Mouse (Mus musculus) intestine, postnatal 0 days (tissue): ENCODE data around the gene Erp29. TPM values are rescaled to one million over a fixed set of nuclear protein-coding genes. Genes with fewer than 3 reads are reported as not detected.

Source experiments
- ATAC-seq: fragments of 200-750 bp; cut with Nextera tagmentation; 2 replicates; pipeline ENCODE4 v1.8.0; 2017; ENCODE audit warnings: mild to moderate bottlenecking, moderate TSS enrichment, moderate library complexity
- H3K27ac ChIP-seq: fragments of 300-500 bp; sonication (generic); 2 replicates; pipeline ENCODE4 v1.5.1; 2014; ENCODE audit warnings: mild to moderate bottlenecking, low read depth, low read length, moderate library complexity
- H3K27me3 ChIP-seq: fragments of 300-500 bp; sonication (generic); replicated peaks from 2 replicates; pipeline ENCODE4 v1.6.1; 2014; ENCODE audit warnings: low read length, mixed read lengths; ENCODE audit not compliant: control insufficient read depth, insufficient read depth
- H3K36me3 ChIP-seq: fragments of 300-500 bp; sonication (generic); 2 replicates; pipeline ENCODE4 v1.6.1; 2014; ENCODE audit warnings: mild to moderate bottlenecking, moderate library complexity; ENCODE audit not compliant: control insufficient read depth, insufficient read depth
- H3K4me1 ChIP-seq: fragments of 300-500 bp; sonication (generic); replicated peaks from 2 replicates; pipeline ENCODE4 v1.6.1; 2014; ENCODE audit warnings: antibody characterized with exemption, low read length, mixed read lengths; ENCODE audit not compliant: control insufficient read depth, insufficient read depth
- H3K4me2 ChIP-seq: fragments of 300-500 bp; sonication (generic); replicated peaks from 2 replicates; pipeline ENCODE4 v1.6.1; 2014; ENCODE audit warnings: low read depth, mild to moderate bottlenecking, moderate library complexity
- H3K4me3 ChIP-seq: fragments of 300-500 bp; sonication (generic); 2 replicates; pipeline ENCODE4 v1.5.1; 2014; ENCODE audit warnings: low read depth, low read length
- H3K9ac ChIP-seq: fragments of 300-500 bp; sonication (generic); 2 replicates; pipeline ENCODE4 v1.6.1; 2014; ENCODE audit warnings: mild to moderate bottlenecking, low read depth, low read length
- H3K9me3 ChIP-seq: fragments of 300-500 bp; sonication (generic); 2 replicates; pipeline ENCODE4 v1.6.1; 2016; ENCODE audit warnings: mixed run types; ENCODE audit not compliant: control insufficient read depth
- CTCF ChIP-seq: sonication (generic); IDR thresholded peaks from 2 replicates; pipeline ENCODE4 v1.5.1; 2016; ENCODE audit warnings: low read depth, mild to moderate bottlenecking, control low read depth, antibody characterized with exemption, moderate library complexity
- WGBS: fragments of 180-500 bp; shearing (Covaris S2); extraction: QIAGEN DNeasy Blood & Tissue Kit; methylation state at CpG from one replicate; pipeline ENCODE4 v1.1.7; 2014; 5-methylcytosine and 5-hydroxymethylcytosine counted together
- polyA plus RNA-seq: library from polyadenylated mRNA; unstranded; fragments of >200 nt; fragmentation: Nextera tagmentation; extraction: Ambion mirVana; gene quantifications from 2 replicates; pipeline ENCODE4 v1.2.1, GENCODE M21; 2015

Gene Erp29
- polyA plus RNA-seq, 1 experiment from 2014 or later: 164 TPM

GRCm38 (mm10) chr5:121397187-121398145 is 54.8 kb downstream of the Erp29 start, which contains the start of gene Naa25:
Gene Naa25, plus strand, starts transcription at chr5:121397936.
- no peak for TF ChIP-seq CTCF
- H3K9me3 ChIP-seq: no peaks in the 10 kb centered on the region
- 9% methylated on average over 52 of the region's 53 CpGs for WGBS
- H3K27me3 ChIP-seq: no peaks in the 10 kb centered on the region
- peaks cover 6% of the 10 kb centered on the region; the same call in 1 of the 2 replicates for H3K36me3 ChIP-seq
- peak within 1 kb of the TSS; percentile 93 for H3K4me2 ChIP-seq
- H3K27ac ChIP-seq: peak within 1 kb of the TSS; percentile 70
- H3K4me1 ChIP-seq: peaks cover 3% of the 10 kb centered on the region; the same call in 1 of the 2 replicates
- H3K9ac ChIP-seq: peak within 1 kb of the TSS; percentile 81
- ATAC-seq: peak; percentile 94
- H3K4me3 ChIP-seq: peak within 1 kb of the TSS; percentile 88

GRCm38 (mm10) chr5:121395621-121396020 is 56.7 kb downstream of the Erp29 start:
- Histone ChIP-seq H3K36me3 (no peaks in the 10 kb centered on the region), H3K9ac (no peak overlapping the region)
- 78% methylated on average over 5 of the region's 5 CpGs for WGBS

GRCm38 (mm10) chr5:121393402-121393801 is 58.9 kb downstream of the Erp29 start:
- ATAC-seq: no peak
- no peaks in the 10 kb centered on the region for H3K36me3 ChIP-seq
- WGBS: 75% methylated on average over 3 of the region's 3 CpGs
- no peak overlapping the region for H3K4me3 ChIP-seq
- H3K9me3 ChIP-seq: no peaks in the 10 kb centered on the region
- TF ChIP-seq CTCF: no peak
- no peaks in the 10 kb centered on the region for H3K27me3 ChIP-seq
- H3K27ac ChIP-seq: no peak overlapping the region
- H3K4me1 ChIP-seq: no peaks in the 10 kb centered on the region
- no peak overlapping the region for H3K4me2 ChIP-seq
- no peak overlapping the region for H3K9ac ChIP-seq

More at GRCm38 (mm10) chr5:121395621-121396020, 56.7 kb downstream of the Erp29 start:
- no peaks in the 10 kb centered on the region for H3K9me3 ChIP-seq
- TF ChIP-seq CTCF: no peak
- H3K27me3 ChIP-seq: no peaks in the 10 kb centered on the region
- H3K4me3 ChIP-seq: no peak overlapping the region
- no peak overlapping the region for H3K27ac ChIP-seq
- peaks cover 3% of the 10 kb centered on the region; the same call in 1 of the 2 replicates for H3K4me1 ChIP-seq
- ATAC-seq: no peak
- H3K4me2 ChIP-seq: no peak overlapping the region

GRCm38 (mm10) chr5:121392667-121393380 is 59.5 kb downstream of the Erp29 start:
- no peaks in the 10 kb centered on the region for H3K36me3 ChIP-seq
- no peak overlapping the region for H3K27ac ChIP-seq
- no peak overlapping the region for H3K4me2 ChIP-seq
- H3K4me1 ChIP-seq: no peaks in the 10 kb centered on the region
- 55% methylated on average over 16 of the region's 16 CpGs for WGBS
- H3K4me3 ChIP-seq: no peak overlapping the region
- TF ChIP-seq CTCF: peak; percentile 78
- H3K27me3 ChIP-seq: no peaks in the 10 kb centered on the region
- H3K9ac ChIP-seq: no peak overlapping the region
- no peaks in the 10 kb centered on the region for H3K9me3 ChIP-seq
- no peak for ATAC-seq

GRCm38 (mm10) chr5:121389691-121390090 is 62.6 kb downstream of the Erp29 start:
- no peak overlapping the region for H3K27ac ChIP-seq
- no peaks in the 10 kb centered on the region for H3K4me1 ChIP-seq
- no peak overlapping the region for H3K4me3 ChIP-seq
- ATAC-seq: no peak
- no peaks in the 10 kb centered on the region for H3K9me3 ChIP-seq
- H3K9ac ChIP-seq: no peak overlapping the region
- H3K27me3 ChIP-seq: no peaks in the 10 kb centered on the region
- H3K36me3 ChIP-seq: no peaks in the 10 kb centered on the region
- TF ChIP-seq CTCF: no peak
- H3K4me2 ChIP-seq: no peak overlapping the region

GRCm38 (mm10) chr5:121389106-121389505 is 63.2 kb downstream of the Erp29 start:
- H3K4me2 ChIP-seq: no peak overlapping the region
- H3K4me1 ChIP-seq: no peaks in the 10 kb centered on the region
- no peaks in the 10 kb centered on the region for H3K27me3 ChIP-seq
- H3K36me3 ChIP-seq: no peaks in the 10 kb centered on the region
- H3K9ac ChIP-seq: no peak overlapping the region
- WGBS: 69% methylated on average over 7 of the region's 7 CpGs
- no peak overlapping the region for H3K27ac ChIP-seq
- TF ChIP-seq CTCF: no peak
- H3K4me3 ChIP-seq: no peak overlapping the region
- H3K9me3 ChIP-seq: no peaks in the 10 kb centered on the region
- ATAC-seq: no peak
